Mouse (Mus musculus) c-Kit-positive CD71-positive TER-119-negative erythroid progenitor cells, embryonic 14.5 days (primary cell): ENCODE results near the gene Zfp423.

Experiments
- DNase-seq: peaks from one replicate; pipeline ENCODE4 v3.0.0-alpha.2; 2013; ENCODE audit warnings: low read depth

Gene Zfp423

DNA sequence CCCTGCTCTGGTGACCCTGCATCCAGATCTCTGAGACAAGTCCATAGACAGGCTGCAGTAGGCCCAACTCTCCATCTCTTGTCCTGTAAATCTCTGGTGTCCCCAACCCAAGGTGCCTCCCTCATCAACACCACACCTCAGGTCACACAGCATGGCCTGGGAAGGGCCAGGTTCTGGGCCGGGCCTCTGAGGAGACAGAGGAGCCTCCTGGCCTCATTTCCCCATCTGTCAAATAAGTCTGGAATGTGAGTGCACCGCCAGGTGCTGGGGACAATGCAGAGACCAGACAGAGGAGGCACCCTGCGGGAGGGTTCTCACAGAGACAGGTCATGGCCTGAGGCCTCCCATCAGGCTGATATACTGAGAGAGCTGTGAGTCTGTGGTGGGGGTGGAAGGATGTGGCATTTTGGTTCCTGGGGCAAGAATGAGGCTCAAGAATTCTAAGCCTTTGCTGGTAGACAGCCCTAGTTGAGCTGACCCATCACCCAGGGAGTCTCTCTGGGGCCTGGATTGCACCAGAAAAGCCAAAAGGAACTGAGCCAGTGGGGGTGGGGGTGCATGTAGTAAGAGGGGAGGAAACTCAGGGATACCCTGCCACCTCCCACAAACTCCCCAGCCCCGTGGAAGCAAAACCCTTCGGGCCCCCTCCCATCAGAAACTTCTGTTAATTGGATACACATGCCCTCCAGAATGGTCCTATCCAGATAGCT is 15.0 kb downstream of the Zfp423 start:
- DNase-seq, result no peak

- no peak for DNase-seq
Measured at GRCm38 (mm10) chr8:87943651-87944091, 15.7 kb downstream of the Zfp423 start.

DNA sequence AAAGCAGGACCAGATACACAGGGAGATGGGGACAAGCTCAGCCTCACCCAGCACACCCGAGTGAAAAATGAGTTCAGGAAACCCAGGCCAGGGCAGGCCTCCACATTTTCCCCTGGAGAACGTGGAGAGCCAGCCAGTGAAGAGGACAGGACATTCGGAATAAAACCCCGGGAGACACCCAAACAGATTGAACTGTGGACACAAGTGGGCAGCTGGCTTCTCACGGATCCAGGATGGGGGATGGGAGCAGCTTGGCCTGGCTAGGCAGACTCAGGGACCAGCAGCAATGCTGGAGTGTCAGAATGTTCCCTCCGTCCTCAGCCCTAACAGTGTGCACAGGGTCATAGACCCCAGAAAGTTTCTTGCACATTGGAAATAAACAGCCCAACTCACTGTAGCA is 18.7 kb downstream of the Zfp423 start:
- no peak for DNase-seq

DNA sequence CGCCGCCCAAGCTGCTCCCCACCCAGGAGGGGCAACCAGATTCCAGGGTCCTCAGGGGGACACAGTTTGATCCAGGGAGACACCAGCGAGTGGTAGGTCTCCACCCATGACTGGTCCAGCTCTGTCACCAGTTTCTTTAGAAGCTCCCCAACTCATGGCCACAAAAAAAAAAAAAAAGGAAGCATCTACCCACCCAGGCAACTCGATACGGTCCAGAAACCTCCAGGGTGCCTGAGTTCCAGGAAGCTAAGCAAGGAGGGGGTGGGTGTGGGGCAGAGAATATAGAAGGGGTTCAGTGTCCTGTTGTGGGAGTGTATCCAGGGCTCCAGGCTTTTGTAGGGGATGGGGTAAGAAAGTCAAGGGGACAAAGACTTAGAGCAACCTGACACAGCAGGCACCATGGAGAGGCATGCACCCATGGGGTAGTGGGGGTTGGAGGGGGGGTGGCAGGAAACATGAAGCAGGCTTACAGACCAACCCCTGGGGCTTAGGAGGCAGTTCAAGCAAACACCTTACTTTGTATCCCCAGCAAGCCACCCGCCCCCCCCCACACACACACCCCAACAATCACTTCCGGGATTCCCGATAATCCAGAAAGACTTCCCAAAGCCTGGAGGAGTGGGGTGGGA is 20.0 kb downstream of the Zfp423 start:
- no peak for DNase-seq

- DNase-seq, result no peak
Measured at GRCm38 (mm10) chr8:87938351-87939232, 20.8 kb downstream of the Zfp423 start.

DNA sequence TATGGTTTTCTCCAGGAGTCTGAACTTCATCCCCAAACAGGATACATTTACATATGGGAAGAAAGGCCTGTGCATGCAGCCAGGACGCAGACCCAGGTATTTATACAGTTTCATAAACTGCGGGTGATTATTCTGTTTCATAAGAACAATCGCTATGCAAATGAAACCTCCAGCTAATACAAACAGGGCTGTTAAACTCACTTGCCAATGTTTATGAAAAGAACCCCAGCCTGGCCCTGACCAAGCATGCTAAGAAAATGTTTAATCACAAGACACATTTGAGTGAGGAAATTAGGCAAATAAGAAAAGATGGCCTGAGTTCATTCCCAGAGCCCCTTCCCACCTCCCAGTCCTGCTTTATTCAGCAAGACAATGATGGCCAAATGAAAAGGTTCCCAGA is 22.2 kb downstream of the Zfp423 start:
- no peak for DNase-seq

DNA sequence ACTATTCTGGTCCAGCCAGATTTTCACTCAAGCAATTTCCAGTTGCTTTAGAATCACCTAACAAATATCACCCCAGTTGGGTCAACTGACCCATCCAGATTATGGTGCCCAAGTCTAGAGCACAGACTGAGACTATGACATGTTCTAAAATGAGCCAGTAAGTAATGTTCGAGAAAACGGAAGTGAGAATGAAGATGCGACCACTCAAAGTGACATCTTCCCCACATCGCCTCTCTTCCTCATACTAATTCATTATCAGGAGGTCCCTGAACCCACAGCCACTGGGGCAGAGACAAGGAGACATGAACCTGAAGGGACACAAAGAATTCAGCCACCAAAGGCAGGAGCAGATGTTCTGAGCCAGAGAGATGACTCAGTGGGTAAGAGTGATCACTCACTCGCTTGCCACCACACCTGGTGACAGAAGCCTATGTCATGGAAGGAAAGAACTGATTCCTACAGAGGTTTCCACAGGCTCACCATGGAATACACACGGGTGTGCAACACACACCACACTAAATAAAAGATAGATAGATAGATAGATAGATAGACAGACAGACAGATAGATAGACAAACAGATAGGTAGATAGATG is 24.2 kb downstream of the Zfp423 start:
- no peak for DNase-seq

- DNase-seq, result no peak
Measured at GRCm38 (mm10) chr8:87934175-87934574, 25.2 kb downstream of the Zfp423 start.

DNA sequence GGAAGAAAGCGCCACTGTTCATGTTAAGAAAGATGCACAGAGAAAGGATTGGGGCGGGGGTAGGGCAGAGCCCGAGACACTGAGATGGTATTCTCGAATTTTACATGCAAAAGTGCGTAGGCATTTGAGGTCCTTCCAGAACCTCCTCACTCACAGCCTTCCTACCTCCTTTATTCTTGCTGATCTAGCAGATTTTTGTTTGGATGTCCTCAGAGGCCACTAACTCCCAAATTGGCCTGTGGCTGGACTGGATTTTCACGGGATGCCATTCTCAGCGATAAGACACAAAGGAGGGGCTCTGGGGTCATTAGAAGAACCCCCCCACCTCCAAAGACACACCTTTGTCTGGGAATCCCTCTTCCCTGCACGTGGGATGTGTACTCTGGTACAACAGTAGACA is 25.6 kb downstream of the Zfp423 start:
- DNase-seq, result no peak

DNA sequence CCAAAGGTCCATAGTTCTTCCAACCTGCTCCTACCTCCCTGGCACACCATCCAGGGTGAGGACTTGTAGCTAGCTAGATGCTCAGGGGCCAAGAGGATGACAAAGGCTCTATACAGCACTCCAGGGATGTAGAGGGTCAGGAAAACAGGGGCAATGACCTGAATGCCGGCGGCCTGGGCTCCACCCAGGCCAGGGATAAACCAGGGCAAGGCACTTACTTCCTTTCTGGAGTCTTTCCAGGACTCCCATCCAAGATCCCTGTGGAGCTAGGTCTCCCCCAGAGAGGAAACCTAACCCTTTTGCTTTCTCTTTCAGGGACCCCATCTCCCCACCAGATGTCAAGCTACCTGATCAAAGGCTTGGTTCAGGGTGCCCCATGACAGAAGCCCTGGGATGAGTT is 30.5 kb downstream of the Zfp423 start:
- DNase-seq, result no peak

DNA sequence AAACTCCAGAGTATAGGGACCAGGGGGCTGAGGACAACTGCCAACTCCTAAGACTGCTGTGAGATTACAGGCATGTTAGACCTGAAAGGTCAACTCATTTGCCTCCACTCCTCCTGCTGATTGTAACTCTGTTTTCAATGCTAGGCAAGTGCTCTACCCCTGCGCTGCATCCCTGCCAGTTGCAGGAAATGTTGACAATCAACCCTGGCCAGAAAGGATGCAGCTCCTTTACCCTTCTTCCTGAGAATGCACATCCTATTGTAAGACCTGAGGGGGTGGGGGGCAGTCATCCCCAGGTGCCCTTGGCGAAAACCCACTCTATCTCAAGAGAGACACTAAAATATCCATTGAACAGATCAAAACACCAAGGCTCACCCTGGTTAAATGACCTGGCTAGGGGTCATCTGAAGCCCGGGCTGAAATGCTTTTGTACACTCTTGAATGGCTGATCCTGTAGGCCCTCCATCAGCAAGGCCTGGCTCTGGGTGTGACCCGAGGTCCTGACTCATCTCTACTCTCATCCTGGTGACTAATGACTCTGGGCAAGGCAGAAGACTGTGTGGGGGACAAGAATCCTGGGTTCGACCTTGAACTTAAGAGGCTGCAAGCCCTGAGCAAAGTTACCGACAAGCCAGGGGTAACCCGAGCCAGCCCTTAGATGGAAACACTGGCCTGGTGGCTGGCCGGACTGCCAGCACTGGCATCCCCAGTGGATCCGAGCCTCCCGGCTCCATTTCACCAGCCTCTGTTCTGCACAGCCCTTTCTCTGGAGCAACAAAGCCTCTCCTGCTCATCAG is 32.2 kb downstream of the Zfp423 start:
- DNase-seq, result no peak

- DNase-seq, result no peak
Measured at GRCm38 (mm10) chr8:87926098-87926890, 33.1 kb downstream of the Zfp423 start.

DNA sequence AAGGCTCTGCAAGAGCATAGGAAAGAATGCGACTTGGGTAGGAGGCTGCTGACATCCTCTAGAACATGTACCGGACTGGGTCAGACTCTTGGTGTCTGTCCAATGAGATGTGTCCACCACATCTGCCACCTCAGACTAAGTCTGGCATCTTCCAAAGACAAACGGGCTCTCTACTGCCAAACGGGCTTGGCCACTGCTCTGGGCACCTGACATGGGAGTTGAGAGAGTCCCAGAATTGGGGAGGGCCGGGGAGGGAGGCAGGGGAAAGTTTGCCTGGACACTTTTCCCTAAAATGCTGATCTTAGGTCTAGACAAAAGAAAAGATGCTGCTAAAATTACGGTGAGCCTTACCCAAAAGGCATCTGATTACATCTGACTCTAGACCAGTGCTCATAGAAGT is 36.5 kb downstream of the Zfp423 start:
- DNase-seq, result no peak

DNA sequence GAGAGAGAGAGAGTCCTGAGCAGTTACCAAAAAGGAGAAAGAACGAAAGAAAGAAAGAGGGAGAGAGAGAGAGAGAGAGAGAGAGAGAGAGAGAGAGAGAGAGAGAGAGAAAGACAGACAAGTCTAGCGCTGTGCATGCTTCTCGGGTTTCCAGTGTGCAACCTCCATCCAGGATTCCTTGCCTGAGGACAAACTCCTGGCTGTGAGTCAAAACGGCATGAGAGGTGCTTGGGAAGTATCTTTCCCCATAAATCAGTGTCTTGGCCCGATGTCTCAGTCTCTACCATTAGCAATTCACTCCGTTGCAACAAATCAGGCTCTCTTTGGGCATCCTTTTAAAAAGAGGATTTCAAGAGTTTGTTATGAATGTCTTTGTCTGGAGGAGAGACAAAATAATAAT is 36.9 kb downstream of the Zfp423 start:
- DNase-seq, result no peak

DNA sequence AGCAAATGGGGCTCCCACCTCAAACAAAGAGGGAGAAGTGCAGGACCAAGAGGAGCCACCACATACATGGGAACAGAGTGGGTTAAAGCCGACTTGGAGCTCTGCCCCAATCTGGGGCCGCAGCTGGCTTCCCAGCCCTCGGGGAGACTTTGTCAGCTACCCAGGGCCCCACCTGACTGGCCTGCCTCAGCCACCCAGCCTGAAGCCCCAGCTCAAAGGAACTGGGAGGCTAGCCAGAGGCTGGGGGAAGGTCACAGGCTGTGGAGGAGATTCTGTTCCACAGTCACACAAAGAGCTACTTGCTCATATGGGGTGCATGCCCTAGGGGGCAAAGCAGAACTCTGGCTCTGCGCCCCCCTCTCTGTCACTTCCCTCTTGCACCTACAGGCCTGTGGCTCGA is 41.4 kb downstream of the Zfp423 start:
- DNase-seq, result no peak

DNA sequence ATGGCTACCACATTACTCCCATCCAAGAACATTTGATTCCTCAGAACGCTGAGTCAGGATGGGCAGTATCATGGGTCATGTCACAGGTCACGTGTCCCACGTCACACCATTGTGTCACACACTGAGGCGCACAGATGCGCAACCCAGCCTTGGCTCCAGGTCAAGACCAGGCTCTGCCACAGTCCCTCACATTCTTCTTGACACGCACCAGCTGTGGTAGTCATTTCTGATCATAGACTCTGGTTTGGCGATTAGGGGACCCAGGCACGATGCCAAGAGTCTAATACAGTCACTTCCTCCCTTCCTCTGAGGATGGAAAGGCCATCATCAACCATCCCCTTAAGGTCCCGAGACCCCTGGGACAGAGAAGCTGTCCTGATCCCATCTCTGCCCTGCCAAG is 43.6 kb downstream of the Zfp423 start:
- DNase-seq, result no peak

DNA sequence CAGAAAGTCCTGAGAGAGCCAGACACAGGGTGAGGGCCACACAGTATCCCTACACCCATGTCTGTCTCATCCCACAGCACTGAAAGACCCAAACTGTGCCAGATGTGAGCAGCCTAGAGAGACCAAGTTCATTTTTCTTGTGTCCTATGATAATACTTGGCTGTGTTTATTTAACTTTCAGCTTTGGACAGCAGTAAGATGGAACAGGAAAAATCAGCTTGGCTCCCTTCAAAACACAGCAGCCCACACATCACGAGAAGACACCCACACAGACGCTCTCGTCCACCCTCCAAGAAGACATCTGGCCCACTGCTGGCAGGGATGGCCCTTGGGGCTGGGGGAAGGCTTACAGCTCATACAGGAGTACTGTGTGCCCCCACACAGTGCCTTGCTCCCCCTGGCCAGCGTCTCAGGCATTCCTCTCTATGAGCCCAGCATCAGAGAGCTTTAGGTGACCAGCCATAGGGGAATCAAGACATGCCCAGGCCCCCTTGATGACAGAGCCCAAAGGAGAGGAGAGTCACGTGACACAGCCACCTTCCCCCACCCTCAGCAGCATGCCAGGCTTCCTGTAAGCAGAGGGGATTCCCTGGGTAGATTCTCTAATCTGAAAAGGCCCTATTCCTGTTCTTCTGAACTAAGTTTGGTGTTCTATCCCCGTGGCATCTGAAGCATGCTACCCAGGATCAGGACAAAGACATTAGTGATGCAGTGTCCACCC is 45.0 kb downstream of the Zfp423 start:
- DNase-seq, result no peak

- no peak for DNase-seq
Measured at GRCm38 (mm10) chr8:87908940-87909339, 50.5 kb downstream of the Zfp423 start.

DNA sequence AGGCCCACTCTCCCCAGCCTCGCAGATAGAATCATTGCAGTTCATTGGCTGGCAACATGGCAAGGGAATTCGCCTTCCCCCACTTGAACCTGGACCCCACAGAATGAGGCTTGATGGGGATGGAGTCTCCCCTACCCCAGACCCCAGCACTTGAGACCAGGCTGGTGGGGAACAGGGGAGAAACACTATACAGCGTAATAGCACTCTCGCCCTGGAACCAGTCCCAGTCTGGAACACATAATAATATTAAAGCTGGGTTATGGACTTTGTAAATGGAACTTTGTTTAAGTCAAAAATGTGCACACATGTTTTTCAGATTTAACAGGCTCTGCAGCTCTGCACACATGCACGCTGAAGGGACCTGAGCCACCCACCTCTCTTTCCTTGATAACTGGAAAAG is 54.0 kb downstream of the Zfp423 start:
- no peak for DNase-seq

DNA sequence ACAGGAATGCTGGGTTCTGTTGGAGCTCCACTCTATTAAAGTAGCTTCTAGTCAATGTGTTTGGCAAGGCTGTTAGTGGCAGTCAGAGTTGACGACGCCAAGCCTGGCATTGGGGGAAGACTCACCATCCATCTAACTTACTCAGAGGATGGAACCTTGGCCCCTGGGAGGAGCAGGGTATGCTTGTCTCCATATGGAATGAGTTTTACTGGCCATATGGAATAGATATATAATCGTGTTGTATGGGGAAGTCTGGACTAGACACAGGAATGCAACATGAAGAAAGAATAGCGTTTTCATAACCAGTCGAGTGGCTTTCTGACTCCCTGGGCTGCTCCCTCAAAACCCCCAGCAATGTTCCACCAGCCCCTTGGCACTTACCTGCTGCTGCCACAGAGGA is 55.3 kb downstream of the Zfp423 start:
- DNase-seq, result no peak
